Mouse (Mus musculus): ENCODE results near the gene Armc6. TPM values are rescaled to one million over a fixed set of nuclear protein-coding genes. Genes with fewer than 3 reads are reported as not detected.

Armc6 gene
- polyA plus RNA-seq, 1 experiment from 2014 or later = 31.5 TPM

Other genes starting within 250 kb of the Armc6 start
- gene Gatad2a, start 238.1 kb downstream of the Armc6 start, polyA plus RNA-seq (2015; fragmentation: Nextera tagmentation; extraction: Ambion mirVana) = 40.6 and 43.3 TPM in 2 replicates
- 54.3 and 62.4 TPM in 2 replicates for gene Mau2, start 191.7 kb downstream of the Armc6 start, polyA plus RNA-seq (2015; fragmentation: Nextera tagmentation; extraction: Ambion mirVana)
- gene Sugp1, start 191.7 kb downstream of the Armc6 start, polyA plus RNA-seq (2015; fragmentation: Nextera tagmentation; extraction: Ambion mirVana) = 50.7 and 51.6 TPM in 2 replicates
- gene Tm6sf2, start 161.5 kb downstream of the Armc6 start, polyA plus RNA-seq (2015; fragmentation: Nextera tagmentation; extraction: Ambion mirVana) = 0.94 and 1.3 TPM in 2 replicates
- not detected in 2 replicates for gene Hapln4, start 151.0 kb downstream of the Armc6 start, polyA plus RNA-seq (2015; fragmentation: Nextera tagmentation; extraction: Ambion mirVana)
- gene Ncan, start 113.6 kb downstream of the Armc6 start, polyA plus RNA-seq (2015; fragmentation: Nextera tagmentation; extraction: Ambion mirVana) = 0.10 and 0.31 TPM in 2 replicates
- gene Nr2c2ap, start 103.1 kb downstream of the Armc6 start, polyA plus RNA-seq (2015; fragmentation: Nextera tagmentation; extraction: Ambion mirVana) = 32.2 and 35.2 TPM in 2 replicates
- gene Rfxank, start 95.3 kb downstream of the Armc6 start, polyA plus RNA-seq (2015; fragmentation: Nextera tagmentation; extraction: Ambion mirVana) = 20.4 and 21.7 TPM in 2 replicates
- 58.3 and 58.6 TPM in 2 replicates for gene Borcs8, start 95.0 kb downstream of the Armc6 start, polyA plus RNA-seq (2015; fragmentation: Nextera tagmentation; extraction: Ambion mirVana)
- gene Mef2b, start 94.8 kb downstream of the Armc6 start, polyA plus RNA-seq (2015; fragmentation: Nextera tagmentation; extraction: Ambion mirVana) = 0.24 and 0.49 TPM in 2 replicates
- gene Tmem161a, start 62.1 kb downstream of the Armc6 start, polyA plus RNA-seq (2015; fragmentation: Nextera tagmentation; extraction: Ambion mirVana) = 81.7 and 87.8 TPM in 2 replicates
- gene Slc25a42, start 22.2 kb downstream of the Armc6 start, polyA plus RNA-seq (2015; fragmentation: Nextera tagmentation; extraction: Ambion mirVana) = 5.0 and 6.4 TPM in 2 replicates
- 28.0 and 34.8 TPM in 2 replicates for gene Sugp2, start 240 bp downstream of the Armc6 start, polyA plus RNA-seq (2015; fragmentation: Nextera tagmentation; extraction: Ambion mirVana)
- 74.2 and 81.3 TPM in 2 replicates for gene Homer3, start 48.4 kb upstream of the Armc6 start, polyA plus RNA-seq (2015; fragmentation: Nextera tagmentation; extraction: Ambion mirVana)
- gene Ddx49, start 68.0 kb upstream of the Armc6 start, polyA plus RNA-seq (2015; fragmentation: Nextera tagmentation; extraction: Ambion mirVana) = 51.8 and 54.1 TPM in 2 replicates
- 389 and 439 TPM in 2 replicates for gene Cope, start 68.1 kb upstream of the Armc6 start, polyA plus RNA-seq (2015; fragmentation: Nextera tagmentation; extraction: Ambion mirVana)
- 2.5 and 2.7 TPM in 2 replicates for gene Cers1, start 81.3 kb upstream of the Armc6 start, polyA plus RNA-seq (2015; fragmentation: Nextera tagmentation; extraction: Ambion mirVana)
- 5.5 TPM in 2 replicates for gene Gdf1, start 95.4 kb upstream of the Armc6 start, polyA plus RNA-seq (2015; fragmentation: Nextera tagmentation; extraction: Ambion mirVana)
- 10.6 and 10.9 TPM in 2 replicates for gene Upf1, start 118.8 kb upstream of the Armc6 start, polyA plus RNA-seq (2015; fragmentation: Nextera tagmentation; extraction: Ambion mirVana)
- gene Comp, start 139.1 kb upstream of the Armc6 start, polyA plus RNA-seq (2015; fragmentation: Nextera tagmentation; extraction: Ambion mirVana) = 0.21 and 1.00 TPM in 2 replicates
- 19.9 and 22.3 TPM in 2 replicates for gene Crtc1, start 205.1 kb upstream of the Armc6 start, polyA plus RNA-seq (2015; fragmentation: Nextera tagmentation; extraction: Ambion mirVana)
- gene Klhl26, start 242.5 kb upstream of the Armc6 start, polyA plus RNA-seq (2015; fragmentation: Nextera tagmentation; extraction: Ambion mirVana) = 25.0 and 26.8 TPM in 2 replicates

All from kidney, embryonic 16.5 days (tissue).